Mouse (Mus musculus): Measurements from ENCODE around the gene Gm26657. TPM values are rescaled to one million over a fixed set of nuclear protein-coding genes. Genes with fewer than 3 reads are reported as not detected.

The Gm26657 gene
- not detected in 2 replicates for polyA plus RNA-seq (2014; fragmentation: Nextera tagmentation; extraction: Ambion mirVana)

DNA sequence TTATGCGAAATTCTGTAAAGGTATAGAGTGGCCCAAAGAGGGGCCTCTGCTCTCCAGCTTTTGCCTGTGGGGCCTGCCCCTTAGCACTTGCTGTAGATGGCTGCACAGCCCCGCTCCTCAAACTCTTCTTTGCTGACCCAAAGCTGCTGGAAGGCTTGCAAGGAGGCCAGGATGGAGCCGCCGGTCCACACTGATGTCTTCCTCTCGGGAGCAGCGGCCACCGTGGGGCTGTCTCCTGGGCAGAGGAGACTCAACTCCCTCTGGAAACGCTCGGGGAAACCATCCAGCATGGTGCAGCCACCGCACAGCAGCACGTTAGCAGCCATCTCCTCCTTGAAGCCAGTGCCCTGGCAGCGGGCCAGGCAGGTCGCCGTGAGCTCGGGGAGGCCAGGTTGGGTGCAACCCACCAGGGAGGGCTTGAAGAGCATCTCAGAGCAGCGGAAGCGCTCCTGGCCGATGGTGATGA, at the start of gene Gm26657:
Gm26657 (plus strand) TSS at position 51 of the 466 bp plus-strand sequence.
- no peak within 1 kb of the TSS for H3K9ac ChIP-seq
- no peak within 1 kb of the TSS for H3K4me2 ChIP-seq (replicated peaks)
- H3K27me3 ChIP-seq (ENCODE audit: control insufficient read depth, insufficient read depth, low read length), result no peaks in the 10 kb centered on the region
- DNase-seq (ENCODE audit: low spot score) (no peak), ATAC-seq (ENCODE audit: low FRiP score) (no peak)
- H3K27ac ChIP-seq, result no peak within 1 kb of the TSS
- WGBS, result 87% methylated on average over 18 of the region's 18 CpGs
- H3K36me3 ChIP-seq (replicated peaks; ENCODE audit: control insufficient read depth, insufficient read depth), result peaks cover 7% of the 10 kb centered on the region
- no peaks in the 10 kb centered on the region for H3K4me1 ChIP-seq (replicated peaks; ENCODE audit: control insufficient read depth, insufficient read depth, low read length)
- H3K4me3 ChIP-seq (replicated peaks; ENCODE audit: low read length), result no peak within 1 kb of the TSS
- no peaks in the 10 kb centered on the region for H3K9me3 ChIP-seq (ENCODE audit: control insufficient read depth, low read length)

DNA sequence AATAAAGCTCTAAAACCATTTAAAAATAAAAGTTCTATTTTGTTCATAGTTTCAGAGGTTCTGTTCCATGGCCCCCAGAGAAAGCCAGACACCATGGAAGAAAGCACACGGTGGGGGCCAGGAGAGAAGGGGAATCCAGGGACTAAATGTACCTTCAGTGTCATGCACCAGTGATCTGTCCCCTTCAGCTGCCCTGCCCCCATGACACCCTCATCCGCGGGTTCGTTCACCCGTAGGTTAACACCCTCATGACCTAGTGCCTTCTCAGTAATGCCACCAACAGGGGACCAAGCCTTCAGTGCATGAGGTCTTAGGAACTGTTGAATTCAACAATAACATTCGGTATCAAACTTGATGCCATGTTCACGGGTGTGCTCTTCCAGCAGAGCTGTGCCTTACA, 43.5 kb upstream of the Gm26657 start:
- H3K27me3 ChIP-seq (ENCODE audit: control insufficient read depth, insufficient read depth, low read length), result no peaks in the 10 kb centered on the region
- no peak for ATAC-seq (ENCODE audit: low FRiP score)
- H3K9ac ChIP-seq, result no peak overlapping the region
- H3K9me3 ChIP-seq (ENCODE audit: control insufficient read depth, low read length), result no peaks in the 10 kb centered on the region
- no peaks in the 10 kb centered on the region for H3K4me1 ChIP-seq (replicated peaks; ENCODE audit: control insufficient read depth, insufficient read depth, low read length)
- no peak overlapping the region for H3K4me2 ChIP-seq (replicated peaks)
- H3K36me3 ChIP-seq (replicated peaks; ENCODE audit: control insufficient read depth, insufficient read depth), result no peaks in the 10 kb centered on the region
- no peak overlapping the region for H3K4me3 ChIP-seq (replicated peaks; ENCODE audit: low read length)
- 85% methylated on average over 7 of the region's 7 CpGs for WGBS
- no peak overlapping the region for H3K27ac ChIP-seq
- DNase-seq (ENCODE audit: low spot score), result no peak

DNA sequence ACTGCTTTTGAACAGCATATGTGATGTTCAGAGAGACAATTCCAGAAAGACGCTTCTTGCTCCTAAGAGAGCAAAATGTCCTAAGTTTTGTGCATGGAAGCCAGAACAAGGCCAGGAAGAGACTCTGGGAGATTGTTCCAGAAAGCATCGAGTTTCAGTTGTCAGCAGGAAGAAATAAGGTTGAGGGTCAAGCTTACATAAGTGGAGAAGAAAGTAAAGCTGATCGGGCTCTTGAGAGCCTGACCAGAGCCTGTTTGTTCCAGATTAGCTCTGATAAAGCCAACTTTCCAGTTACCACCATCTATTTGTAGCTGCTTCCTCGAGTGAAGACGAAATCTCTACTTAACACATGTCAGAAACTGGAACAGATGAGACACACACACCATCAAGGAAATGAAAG, 41.2 kb upstream of the Gm26657 start:
- no peaks in the 10 kb centered on the region for H3K4me1 ChIP-seq (replicated peaks; ENCODE audit: control insufficient read depth, insufficient read depth, low read length)
- H3K27me3 ChIP-seq (ENCODE audit: control insufficient read depth, insufficient read depth, low read length), result no peaks in the 10 kb centered on the region
- DNase-seq (ENCODE audit: low spot score) (no peak), ATAC-seq (ENCODE audit: low FRiP score) (no peak)
- no peaks in the 10 kb centered on the region for H3K9me3 ChIP-seq (ENCODE audit: control insufficient read depth, low read length)
- H3K9ac ChIP-seq, result no peak overlapping the region
- no peaks in the 10 kb centered on the region for H3K36me3 ChIP-seq (replicated peaks; ENCODE audit: control insufficient read depth, insufficient read depth)
- 78% methylated on average over 5 of the region's 5 CpGs for WGBS
- H3K4me2 ChIP-seq (replicated peaks), result no peak overlapping the region
- H3K4me3 ChIP-seq (replicated peaks; ENCODE audit: low read length), result no peak overlapping the region
- H3K27ac ChIP-seq, result no peak overlapping the region

DNA sequence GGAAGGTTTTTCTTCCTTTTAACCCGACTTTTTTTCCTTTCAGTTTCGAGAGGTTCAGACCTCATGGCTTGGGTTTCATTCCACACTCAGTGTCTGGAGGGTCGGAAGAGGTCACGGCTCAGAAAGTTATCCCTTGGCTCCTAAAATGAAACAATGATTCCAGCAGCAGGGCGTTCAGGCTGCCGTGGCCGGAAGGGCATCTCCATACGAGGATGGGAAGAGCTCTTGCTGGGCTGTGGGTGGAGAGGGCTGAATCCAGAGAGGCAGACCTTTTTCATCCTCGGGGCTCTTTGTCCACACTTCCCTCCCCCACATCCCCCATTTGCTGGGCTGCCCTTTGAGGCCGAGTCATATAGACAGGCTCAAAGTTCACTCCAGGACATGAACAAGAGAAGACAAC, 37.6 kb upstream of the Gm26657 start:
- H3K4me3 ChIP-seq (replicated peaks; ENCODE audit: low read length), result no peak overlapping the region
- H3K4me2 ChIP-seq (replicated peaks), result no peak overlapping the region
- H3K27me3 ChIP-seq (ENCODE audit: control insufficient read depth, insufficient read depth, low read length), result no peaks in the 10 kb centered on the region
- no peaks in the 10 kb centered on the region for H3K9me3 ChIP-seq (ENCODE audit: control insufficient read depth, low read length)
- H3K27ac ChIP-seq, result no peak overlapping the region
- H3K36me3 ChIP-seq (replicated peaks; ENCODE audit: control insufficient read depth, insufficient read depth), result no peaks in the 10 kb centered on the region
- H3K4me1 ChIP-seq (replicated peaks; ENCODE audit: control insufficient read depth, insufficient read depth, low read length), result no peaks in the 10 kb centered on the region
- H3K9ac ChIP-seq, result no peak overlapping the region
- WGBS, result 4% methylated on average over 10 of the region's 10 CpGs
- DNase-seq (ENCODE audit: low spot score) (no peak), ATAC-seq (ENCODE audit: low FRiP score) (no peak)

DNA sequence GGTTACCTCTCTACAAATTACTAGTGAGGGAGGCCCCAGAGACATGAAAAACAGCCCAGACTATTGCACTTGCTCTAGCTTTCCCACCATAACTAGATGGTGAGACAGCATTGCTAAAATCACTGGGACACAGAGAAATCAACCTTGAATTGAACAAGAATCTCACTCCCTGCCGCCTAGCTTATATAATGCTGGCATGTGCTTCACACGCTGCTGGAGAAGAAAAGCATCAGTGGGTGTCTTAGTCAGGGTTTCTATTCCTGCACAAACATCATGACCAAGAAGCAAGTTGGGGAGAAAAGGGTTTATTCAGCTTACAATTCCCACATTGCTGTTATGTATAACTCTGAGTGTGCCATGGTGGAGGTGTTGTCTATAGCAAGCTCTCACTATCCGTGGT, 26.7 kb upstream of the Gm26657 start:
- Histone ChIP-seq H3K27me3 (ENCODE audit: control insufficient read depth, insufficient read depth, low read length) (no peaks in the 10 kb centered on the region), H3K36me3 (replicated peaks; ENCODE audit: control insufficient read depth, insufficient read depth) (no peaks in the 10 kb centered on the region), H3K9ac (no peak overlapping the region), H3K27ac (no peak overlapping the region), H3K4me1 (replicated peaks; ENCODE audit: control insufficient read depth, insufficient read depth, low read length) (no peaks in the 10 kb centered on the region; the same call in 1 of the 2 replicates), H3K9me3 (ENCODE audit: control insufficient read depth, low read length) (no peaks in the 10 kb centered on the region), H3K4me3 (replicated peaks; ENCODE audit: low read length) (no peak overlapping the region), H3K4me2 (replicated peaks) (no peak overlapping the region)
- ATAC-seq (ENCODE audit: low FRiP score) (no peak), DNase-seq (ENCODE audit: low spot score) (no peak)
- WGBS, result 77% methylated on average over 3 of the region's 3 CpGs

DNA sequence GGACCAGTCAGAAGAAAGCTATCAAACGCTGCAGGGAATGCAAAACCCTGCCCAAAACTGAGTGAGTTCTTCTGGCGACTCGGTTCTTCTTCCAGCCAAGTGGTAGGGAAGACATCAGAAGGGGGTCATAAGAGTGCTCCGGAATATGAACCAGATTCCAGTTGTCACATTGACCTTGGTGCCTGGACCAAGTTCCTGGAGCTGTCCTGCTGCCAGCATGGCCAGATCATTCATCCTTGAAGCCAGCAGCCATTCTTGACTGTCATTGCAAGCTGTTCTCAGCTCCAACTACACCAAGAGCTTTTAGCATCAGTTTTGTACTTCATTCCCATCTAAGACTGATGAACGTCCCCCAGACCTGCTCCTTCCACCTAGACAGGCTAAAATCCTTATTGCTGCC, 23.1 kb upstream of the Gm26657 start:
- WGBS, result 64% methylated on average over 5 of the region's 5 CpGs
- H3K4me2 ChIP-seq (replicated peaks), result no peak overlapping the region
- ATAC-seq (ENCODE audit: low FRiP score) (no peak), DNase-seq (ENCODE audit: low spot score) (no peak)
- no peak overlapping the region for H3K9ac ChIP-seq
- no peaks in the 10 kb centered on the region for H3K9me3 ChIP-seq (ENCODE audit: control insufficient read depth, low read length)
- no peak overlapping the region for H3K27ac ChIP-seq
- H3K36me3 ChIP-seq (replicated peaks; ENCODE audit: control insufficient read depth, insufficient read depth), result no peaks in the 10 kb centered on the region
- no peaks in the 10 kb centered on the region for H3K27me3 ChIP-seq (ENCODE audit: control insufficient read depth, insufficient read depth, low read length)
- no peak overlapping the region for H3K4me3 ChIP-seq (replicated peaks; ENCODE audit: low read length)
- H3K4me1 ChIP-seq (replicated peaks; ENCODE audit: control insufficient read depth, insufficient read depth, low read length), result no peaks in the 10 kb centered on the region

DNA sequence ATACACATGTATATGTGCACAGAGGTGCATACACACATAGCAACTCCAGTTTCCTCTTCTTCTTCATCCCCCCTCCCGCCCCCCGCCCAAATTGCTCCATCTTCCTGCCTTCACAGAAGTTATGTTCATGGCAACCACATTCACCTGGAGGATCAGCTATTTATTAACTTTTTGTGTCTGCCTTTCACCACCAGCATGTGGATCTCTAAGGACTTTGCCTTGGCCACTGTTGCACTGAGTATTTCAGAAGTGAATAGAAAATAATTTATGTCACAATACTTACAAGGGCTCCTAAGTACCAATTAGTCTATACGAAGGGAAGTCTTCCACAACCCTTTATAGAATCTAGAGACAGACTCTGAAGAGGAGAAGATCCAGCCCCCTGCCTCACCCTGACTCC, 21.9 kb upstream of the Gm26657 start:
- no peak overlapping the region for H3K9ac ChIP-seq
- no peak for DNase-seq (ENCODE audit: low spot score)
- no peak overlapping the region for H3K27ac ChIP-seq
- no peak overlapping the region for H3K4me3 ChIP-seq (replicated peaks; ENCODE audit: low read length)
- no peaks in the 10 kb centered on the region for H3K4me1 ChIP-seq (replicated peaks; ENCODE audit: control insufficient read depth, insufficient read depth, low read length)
- H3K36me3 ChIP-seq (replicated peaks; ENCODE audit: control insufficient read depth, insufficient read depth), result no peaks in the 10 kb centered on the region
- no peaks in the 10 kb centered on the region for H3K9me3 ChIP-seq (ENCODE audit: control insufficient read depth, low read length)
- no peaks in the 10 kb centered on the region for H3K27me3 ChIP-seq (ENCODE audit: control insufficient read depth, insufficient read depth, low read length)
- 97% methylated on average over 3 of the region's 3 CpGs for WGBS
- ATAC-seq (ENCODE audit: low FRiP score), result no peak
- no peak overlapping the region for H3K4me2 ChIP-seq (replicated peaks)

DNA sequence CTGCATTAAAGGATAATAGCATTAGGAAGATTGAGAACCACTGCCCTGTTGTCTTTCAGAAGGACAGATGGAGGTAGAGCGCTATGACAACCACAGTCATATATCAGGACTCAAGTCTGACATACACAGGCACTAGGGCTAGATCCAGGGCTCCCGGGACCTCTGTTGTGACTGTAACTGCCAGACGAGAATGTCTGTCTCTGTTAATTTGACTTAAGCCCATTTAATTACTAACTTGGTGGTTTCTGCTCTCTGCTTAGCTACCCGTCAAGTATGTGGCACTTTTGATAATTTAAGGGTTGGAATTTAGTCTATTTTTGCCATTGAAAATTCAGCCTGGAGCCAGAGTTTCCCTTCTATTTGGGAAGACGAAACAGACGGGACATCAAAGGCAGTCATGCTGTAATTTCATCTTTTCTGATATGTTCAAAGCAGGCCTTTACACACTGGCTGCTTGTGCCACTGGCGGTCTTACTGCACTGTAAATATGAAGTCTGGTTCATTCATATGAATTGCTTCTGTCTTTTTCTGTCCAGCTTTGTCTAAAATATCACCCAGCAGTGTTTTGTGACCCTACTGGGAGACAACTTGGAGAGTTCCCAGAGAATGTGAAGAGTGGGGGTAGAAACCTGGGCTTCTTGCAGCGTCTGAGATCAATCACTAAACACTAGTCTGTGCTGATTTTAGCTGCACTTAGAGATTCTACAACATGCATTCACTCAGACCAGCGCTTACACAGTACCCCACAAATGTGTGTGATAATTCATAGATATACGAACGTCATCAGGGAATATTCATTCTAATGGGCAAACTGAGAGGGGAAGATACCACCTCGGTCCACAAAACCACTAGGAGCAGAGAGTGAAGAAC, 21.1 kb upstream of the Gm26657 start:
- Histone ChIP-seq H3K4me1 (replicated peaks; ENCODE audit: control insufficient read depth, insufficient read depth, low read length) (no peaks in the 10 kb centered on the region), H3K27ac (no peak overlapping the region), H3K27me3 (ENCODE audit: control insufficient read depth, insufficient read depth, low read length) (no peaks in the 10 kb centered on the region), H3K4me2 (replicated peaks) (no peak overlapping the region), H3K4me3 (replicated peaks; ENCODE audit: low read length) (no peak overlapping the region), H3K36me3 (replicated peaks; ENCODE audit: control insufficient read depth, insufficient read depth) (no peaks in the 10 kb centered on the region), H3K9ac (no peak overlapping the region), H3K9me3 (ENCODE audit: control insufficient read depth, low read length) (no peaks in the 10 kb centered on the region)
- 75% methylated on average over 12 of the region's 12 CpGs for WGBS
- DNase-seq (ENCODE audit: low spot score), result no peak
- no peak for ATAC-seq (ENCODE audit: low FRiP score)

DNA sequence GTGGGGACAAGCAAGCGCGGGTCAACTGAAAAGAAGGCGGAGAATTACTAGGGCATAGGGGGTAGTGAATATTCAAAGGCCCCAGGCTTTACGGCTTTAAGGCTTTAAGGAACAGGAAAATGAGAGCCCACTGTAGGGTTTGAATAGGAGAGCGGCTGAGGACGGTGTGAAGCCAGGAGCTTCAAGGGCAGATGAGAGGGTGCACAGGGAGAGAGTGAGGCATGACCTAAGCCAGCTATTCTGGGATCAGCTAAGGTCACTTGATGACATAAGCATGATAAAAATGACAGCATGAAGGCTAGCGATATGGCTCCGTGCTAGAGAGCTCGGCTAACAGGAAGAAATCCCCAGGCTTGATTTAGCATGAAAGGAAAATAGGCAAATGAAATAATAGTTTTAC, 20.4 kb upstream of the Gm26657 start:
- Histone ChIP-seq H3K4me1 (replicated peaks; ENCODE audit: control insufficient read depth, insufficient read depth, low read length) (no peaks in the 10 kb centered on the region), H3K9me3 (ENCODE audit: control insufficient read depth, low read length) (no peaks in the 10 kb centered on the region), H3K27me3 (ENCODE audit: control insufficient read depth, insufficient read depth, low read length) (no peaks in the 10 kb centered on the region), H3K36me3 (replicated peaks; ENCODE audit: control insufficient read depth, insufficient read depth) (no peaks in the 10 kb centered on the region), H3K27ac (no peak overlapping the region), H3K9ac (no peak overlapping the region), H3K4me3 (replicated peaks; ENCODE audit: low read length) (no peak overlapping the region), H3K4me2 (replicated peaks) (no peak overlapping the region)
- no peak for DNase-seq (ENCODE audit: low spot score)
- ATAC-seq (ENCODE audit: low FRiP score), result no peak
- WGBS, result 69% methylated on average over 9 of the region's 9 CpGs
